ENCODE assay signal across 14 mouse cellular contexts in the genomic region with DNA sequence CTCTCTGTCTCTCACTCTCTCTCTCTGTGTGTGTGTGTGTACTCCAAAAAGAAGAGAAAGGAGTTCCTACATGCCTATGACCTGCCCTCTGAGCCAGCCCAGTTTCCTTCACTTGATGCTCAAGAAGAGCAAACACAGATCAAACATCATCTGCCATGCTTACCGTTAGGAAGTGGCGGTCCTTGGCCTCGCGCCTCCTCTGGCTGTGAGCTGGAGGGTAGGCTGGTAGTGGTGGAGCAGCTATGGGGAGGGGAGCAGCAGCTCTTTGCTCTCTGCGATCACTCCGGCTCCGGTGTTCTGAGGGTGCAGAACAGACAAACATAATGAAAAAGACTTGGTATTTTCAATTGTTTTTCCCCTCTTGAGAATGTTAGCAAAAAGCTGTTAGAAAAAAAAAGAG.
"Had no signal": no experiment of that assay in that cellular context is flagged by ENCODE, and none has a peak within 500 bp of the region (broad histone marks: within the 10 kb centered on the region; RNA-seq: fewer than 3 reads in every experiment).

No protein-coding gene starts in this region.

- DNase-seq: cerebellum, adult 2 months; cerebellum, adult 8-10 months; cerebellum, adult 9-10 months; cerebellum, postnatal 25 days; embryo, embryonic 11 days; forebrain, postnatal 0 days; gastrocnemius, adult 2 months; gastrocnemius, postnatal 10 days; gastrocnemius, postnatal 14 days; gastrocnemius, postnatal 25 days; gastrocnemius, postnatal 36 days; heart, adult 11 months; heart, adult 18-20 months; heart, adult 2 months had no signal
